Mouse (Mus musculus) kidney, adult 18-20 months (tissue): Measurements from ENCODE around the gene Carhsp1.

Experiments
- DNase-seq: peaks from one replicate; pipeline ENCODE4 v3.0.0; 2021

The Carhsp1 gene

GRCm38 (mm10) chr16:8671551-8672349 is at the start of gene Carhsp1:
Carhsp1 (minus strand) TSS chr16:8672155.
- DNase-seq, result peak; percentile 97

GRCm38 (mm10) chr16:8720447-8720846 is 48.5 kb upstream of the Carhsp1 start:
- DNase-seq, result no peak

GRCm38 (mm10) chr16:8717744-8718143 is 45.8 kb upstream of the Carhsp1 start:
- no peak for DNase-seq

- no peak for DNase-seq
These were observed 44.3 kb upstream of the Carhsp1 start for GRCm38 (mm10) chr16:8716300-8716699.

GRCm38 (mm10) chr16:8715513-8716080 is 43.6 kb upstream of the Carhsp1 start:
- no peak for DNase-seq

- DNase-seq, result no peak
These were observed 42.9 kb upstream of the Carhsp1 start for GRCm38 (mm10) chr16:8714851-8715250.

GRCm38 (mm10) chr16:8711998-8712397 is 40.0 kb upstream of the Carhsp1 start:
- no peak for DNase-seq

- DNase-seq, result peak; percentile 69
These were observed 28.6 kb upstream of the Carhsp1 start for GRCm38 (mm10) chr16:8700586-8700985.

- DNase-seq, result no peak
These were observed 27.6 kb upstream of the Carhsp1 start for GRCm38 (mm10) chr16:8699556-8699955.

- DNase-seq, result no peak
These were observed 19.3 kb upstream of the Carhsp1 start for GRCm38 (mm10) chr16:8691206-8691605.

GRCm38 (mm10) chr16:8689979-8690656 is 18.2 kb upstream of the Carhsp1 start:
- peak; percentile 66 for DNase-seq

GRCm38 (mm10) chr16:8687559-8688112 is 15.7 kb upstream of the Carhsp1 start:
- no peak for DNase-seq

GRCm38 (mm10) chr16:8686871-8687535 is 15.0 kb upstream of the Carhsp1 start:
- DNase-seq, result no peak

GRCm38 (mm10) chr16:8686121-8686870 is 14.3 kb upstream of the Carhsp1 start:
- peak; percentile 77 for DNase-seq

- no peak for DNase-seq
These were observed 13.1 kb upstream of the Carhsp1 start for GRCm38 (mm10) chr16:8685087-8685486.

- DNase-seq, result no peak
These were observed 8.5 kb upstream of the Carhsp1 start, which contains the start of gene Gm5767 for GRCm38 (mm10) chr16:8680470-8680869. Gm5767 (plus strand) TSS chr16:8680770.

GRCm38 (mm10) chr16:8679780-8680179 is 7.8 kb upstream of the Carhsp1 start:
- DNase-seq, result no peak

- no peak for DNase-seq
These were observed 6.7 kb upstream of the Carhsp1 start for GRCm38 (mm10) chr16:8678676-8679075.

GRCm38 (mm10) chr16:8678035-8678434 is 6.1 kb upstream of the Carhsp1 start:
- no peak for DNase-seq

GRCm38 (mm10) chr16:8676800-8677199 is 4.8 kb upstream of the Carhsp1 start:
- DNase-seq, result no peak

GRCm38 (mm10) chr16:8676228-8676627 is 4.3 kb upstream of the Carhsp1 start:
- no peak for DNase-seq

GRCm38 (mm10) chr16:8675559-8675958 is 3.6 kb upstream of the Carhsp1 start:
- no peak for DNase-seq
